Mouse (Mus musculus): ENCODE results near the gene Ppm1m.

- TF ChIP-seq POLR2A (IDR thresholded peaks at IDR 0.05; ENCODE audit: low read depth, low read length) (no peak), CTCF (conservative IDR thresholded peaks at IDR 0.05; ENCODE audit: insufficient read depth, insufficient read length, low read depth, low read length) (no peak)
Measured at GRCm38 (mm10) chr9:106202819-106203636, 3.5 kb upstream of the Ppm1m start, which contains the start of gene Twf2.

Measured in kidney, adult 2 months (tissue).